Mouse (Mus musculus): Measurements from ENCODE around the gene Srbd1. TPM values are rescaled to one million over a fixed set of nuclear protein-coding genes. Genes with fewer than 3 reads are reported as not detected.
A peak's percentile ranks its signal among the peaks of the same experiment; 100 is the strongest.

Gene Srbd1
- polyA plus RNA-seq, 1 experiment from 2014 or later: 8.0 TPM

GRCm38 (mm10) chr17:86035146-86035545 is 109.8 kb downstream of the Srbd1 start:
- no peak for TF ChIP-seq CTCF (IDR thresholded peaks at IDR 0.05; ENCODE audit: low read depth)
- H3K9me3 ChIP-seq (replicated peaks; ENCODE audit: low read length): no peaks in the 10 kb centered on the region
- no peaks in the 10 kb centered on the region for H3K36me3 ChIP-seq (ENCODE audit: insufficient read depth, low read length)
- no peak for ATAC-seq (replicated peaks; ENCODE audit: low FRiP score, low read depth)
- no peak overlapping the region for H3K4me3 ChIP-seq (replicated peaks; ENCODE audit: low read depth, low read length)
- peak; percentile 35 for DNase-seq (ENCODE audit: low spot score)
- no peak overlapping the region for H3K27ac ChIP-seq
- H3K27me3 ChIP-seq (ENCODE audit: insufficient read depth, low read length): no peaks in the 10 kb centered on the region
- H3K4me2 ChIP-seq (ENCODE audit: low read length): no peak overlapping the region
- WGBS: 63% methylated on average over 12 of the region's 12 CpGs
- no peak overlapping the region for H3K9ac ChIP-seq (ENCODE audit: low read depth, low read length)
- H3K4me1 ChIP-seq (replicated peaks; ENCODE audit: insufficient read depth, low read length): 0 out of 2 replicates have a peak, but pooled peaks cover 5% of the 10 kb centered on the region

GRCm38 (mm10) chr17:86034641-86035040 is 110.3 kb downstream of the Srbd1 start:
- Histone ChIP-seq H3K4me1 (replicated peaks; ENCODE audit: insufficient read depth, low read length) (0 out of 2 replicates have a peak, but pooled peaks cover 5% of the 10 kb centered on the region), H3K27ac (no peak overlapping the region), H3K4me2 (ENCODE audit: low read length) (no peak overlapping the region), H3K36me3 (ENCODE audit: insufficient read depth, low read length) (no peaks in the 10 kb centered on the region), H3K9ac (ENCODE audit: low read depth, low read length) (no peak overlapping the region), H3K4me3 (replicated peaks; ENCODE audit: low read depth, low read length) (no peak overlapping the region), H3K27me3 (ENCODE audit: insufficient read depth, low read length) (no peaks in the 10 kb centered on the region), H3K9me3 (replicated peaks; ENCODE audit: low read length) (no peaks in the 10 kb centered on the region)
- DNase-seq (ENCODE audit: low spot score) (no peak), ATAC-seq (replicated peaks; ENCODE audit: low FRiP score, low read depth) (no peak)
- WGBS: 59% methylated on average over 6 of the region's 6 CpGs
- TF ChIP-seq CTCF (IDR thresholded peaks at IDR 0.05; ENCODE audit: low read depth): no peak

GRCm38 (mm10) chr17:86032113-86032714 is 112.8 kb downstream of the Srbd1 start:
- no peak for TF ChIP-seq CTCF (IDR thresholded peaks at IDR 0.05; ENCODE audit: low read depth)
- H3K27me3 ChIP-seq (ENCODE audit: insufficient read depth, low read length): no peaks in the 10 kb centered on the region
- no peak overlapping the region for H3K27ac ChIP-seq
- ATAC-seq (replicated peaks; ENCODE audit: low FRiP score, low read depth) (no peak), DNase-seq (ENCODE audit: low spot score) (peak; percentile 70)
- H3K9me3 ChIP-seq (replicated peaks; ENCODE audit: low read length): no peaks in the 10 kb centered on the region
- no peak overlapping the region for H3K4me3 ChIP-seq (replicated peaks; ENCODE audit: low read depth, low read length)
- no peaks in the 10 kb centered on the region for H3K36me3 ChIP-seq (ENCODE audit: insufficient read depth, low read length)
- WGBS: 68% methylated on average over 3 of the region's 3 CpGs
- no peak overlapping the region for H3K4me2 ChIP-seq (ENCODE audit: low read length)
- H3K9ac ChIP-seq (ENCODE audit: low read depth, low read length): no peak overlapping the region
- no peaks in the 10 kb centered on the region for H3K4me1 ChIP-seq (replicated peaks; ENCODE audit: insufficient read depth, low read length)

- Histone ChIP-seq H3K36me3 (ENCODE audit: insufficient read depth, low read length) (no peaks in the 10 kb centered on the region), H3K4me3 (replicated peaks; ENCODE audit: low read depth, low read length) (no peak overlapping the region), H3K27ac (no peak overlapping the region), H3K4me2 (ENCODE audit: low read length) (no peak overlapping the region), H3K4me1 (replicated peaks; ENCODE audit: insufficient read depth, low read length) (no peaks in the 10 kb centered on the region), H3K27me3 (ENCODE audit: insufficient read depth, low read length) (no peaks in the 10 kb centered on the region), H3K9me3 (replicated peaks; ENCODE audit: low read length) (no peaks in the 10 kb centered on the region), H3K9ac (ENCODE audit: low read depth, low read length) (no peak overlapping the region)
- ATAC-seq (replicated peaks; ENCODE audit: low FRiP score, low read depth) (no peak), DNase-seq (ENCODE audit: low spot score) (no peak)
- WGBS: 69% methylated on average over 4 of the region's 4 CpGs
- no peak for TF ChIP-seq CTCF (IDR thresholded peaks at IDR 0.05; ENCODE audit: low read depth)
Measured at GRCm38 (mm10) chr17:86030016-86030415, 115.0 kb downstream of the Srbd1 start.

GRCm38 (mm10) chr17:86029175-86029574 is 115.8 kb downstream of the Srbd1 start:
- ATAC-seq (replicated peaks; ENCODE audit: low FRiP score, low read depth): no peak
- Histone ChIP-seq H3K4me3 (replicated peaks; ENCODE audit: low read depth, low read length) (no peak overlapping the region), H3K9ac (ENCODE audit: low read depth, low read length) (no peak overlapping the region), H3K4me1 (replicated peaks; ENCODE audit: insufficient read depth, low read length) (no peaks in the 10 kb centered on the region), H3K4me2 (ENCODE audit: low read length) (no peak overlapping the region), H3K27ac (no peak overlapping the region), H3K36me3 (ENCODE audit: insufficient read depth, low read length) (no peaks in the 10 kb centered on the region), H3K9me3 (replicated peaks; ENCODE audit: low read length) (no peaks in the 10 kb centered on the region), H3K27me3 (ENCODE audit: insufficient read depth, low read length) (no peaks in the 10 kb centered on the region)
- no peak for TF ChIP-seq CTCF (IDR thresholded peaks at IDR 0.05; ENCODE audit: low read depth)
- WGBS: 88% methylated on average over 1 of the region's 1 CpGs
- no peak for DNase-seq (ENCODE audit: low spot score)

- Histone ChIP-seq H3K4me3 (replicated peaks; ENCODE audit: low read depth, low read length) (no peak overlapping the region), H3K9ac (ENCODE audit: low read depth, low read length) (no peak overlapping the region), H3K36me3 (ENCODE audit: insufficient read depth, low read length) (no peaks in the 10 kb centered on the region), H3K9me3 (replicated peaks; ENCODE audit: low read length) (no peaks in the 10 kb centered on the region), H3K27me3 (ENCODE audit: insufficient read depth, low read length) (no peaks in the 10 kb centered on the region), H3K27ac (no peak overlapping the region), H3K4me1 (replicated peaks; ENCODE audit: insufficient read depth, low read length) (no peaks in the 10 kb centered on the region), H3K4me2 (ENCODE audit: low read length) (no peak overlapping the region)
- 78% methylated on average over 4 of the region's 4 CpGs for WGBS
- TF ChIP-seq CTCF (IDR thresholded peaks at IDR 0.05; ENCODE audit: low read depth): no peak
- DNase-seq (ENCODE audit: low spot score): no peak
- no peak for ATAC-seq (replicated peaks; ENCODE audit: low FRiP score, low read depth)
Measured at GRCm38 (mm10) chr17:86027577-86028199, 117.3 kb downstream of the Srbd1 start.

Data from kidney, postnatal 0 days (tissue).